Mouse (Mus musculus): ENCODE measurements around the gene Zfp280d. TPM values are rescaled to one million over a fixed set of nuclear protein-coding genes. Genes with fewer than 3 reads are reported as not detected.
"Not testable (repeated sequence)": the region's sequence is repeated elsewhere in the genome, so short reads cannot be mapped to it uniquely, and the experiment has no call there.

The Zfp280d gene
- polyA plus RNA-seq, 1 experiment from 2014 or later: 45.6 TPM

DNA sequence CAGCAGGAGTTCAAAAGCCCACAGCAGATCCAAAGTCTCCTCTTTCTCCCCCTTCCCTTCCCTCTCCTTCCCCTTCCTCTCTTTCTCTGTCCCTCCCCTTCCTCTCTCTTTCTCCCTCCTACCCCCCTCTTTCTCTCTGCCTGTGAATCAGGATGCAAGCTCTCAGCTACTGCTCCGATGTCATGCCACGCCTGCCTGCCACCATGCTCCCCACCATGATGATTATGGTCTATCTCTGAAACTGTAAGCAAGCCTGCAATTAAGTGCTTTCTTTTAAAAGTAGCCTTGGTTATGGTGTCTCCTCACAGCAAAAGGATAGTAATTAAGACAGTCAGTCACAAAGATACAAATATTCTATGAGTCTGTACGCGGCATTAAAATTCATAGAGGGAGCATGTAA is 100.3 kb downstream of the Zfp280d start:
- H3K9me3 ChIP-seq: no peaks in the 10 kb centered on the region
- H3K4me3 ChIP-seq: no peak overlapping the region
- no peak overlapping the region for H3K4me2 ChIP-seq
- no peak overlapping the region for H3K27ac ChIP-seq (replicated peaks)
- whole genome bisulfite sequencing: 77% methylated on average over 4 of the region's 4 CpGs
- no peak overlapping the region for H3K9ac ChIP-seq
- ATAC-seq (ENCODE audit: low read depth): no peak
- no peaks in the 10 kb centered on the region for H3K36me3 ChIP-seq
- H3K4me1 ChIP-seq (replicated peaks): no peaks in the 10 kb centered on the region
- no peaks in the 10 kb centered on the region for H3K27me3 ChIP-seq

- H3K27ac ChIP-seq (replicated peaks): no peak overlapping the region
- 90% methylated on average over 3 of the region's 3 CpGs for WGBS
- no peak overlapping the region for H3K4me3 ChIP-seq
- no peaks in the 10 kb centered on the region for H3K4me1 ChIP-seq (replicated peaks)
- ATAC-seq (ENCODE audit: low read depth): no peak
- no peak overlapping the region for H3K4me2 ChIP-seq
- H3K9ac ChIP-seq: no peak overlapping the region
- H3K27me3 ChIP-seq: no peaks in the 10 kb centered on the region
- H3K36me3 ChIP-seq: no peaks in the 10 kb centered on the region
- no peaks in the 10 kb centered on the region for H3K9me3 ChIP-seq
These were observed 101.0 kb downstream of the Zfp280d start for GRCm38 (mm10) chr9:72375639-72376038.

GRCm38 (mm10) chr9:72385786-72386185 is 111.1 kb downstream of the Zfp280d start:
- H3K4me1 ChIP-seq (replicated peaks): 0 out of 2 replicates have a peak, but pooled peaks cover 3% of the 10 kb centered on the region
- WGBS: 86% methylated on average over 7 of the region's 7 CpGs
- no peak overlapping the region for H3K4me3 ChIP-seq
- no peak overlapping the region for H3K4me2 ChIP-seq
- no peak overlapping the region for H3K9ac ChIP-seq
- ATAC-seq (ENCODE audit: low read depth): no peak
- H3K27ac ChIP-seq (replicated peaks): no peak overlapping the region
- H3K9me3 ChIP-seq: no peaks in the 10 kb centered on the region
- no peaks in the 10 kb centered on the region for H3K27me3 ChIP-seq
- no peaks in the 10 kb centered on the region for H3K36me3 ChIP-seq

DNA sequence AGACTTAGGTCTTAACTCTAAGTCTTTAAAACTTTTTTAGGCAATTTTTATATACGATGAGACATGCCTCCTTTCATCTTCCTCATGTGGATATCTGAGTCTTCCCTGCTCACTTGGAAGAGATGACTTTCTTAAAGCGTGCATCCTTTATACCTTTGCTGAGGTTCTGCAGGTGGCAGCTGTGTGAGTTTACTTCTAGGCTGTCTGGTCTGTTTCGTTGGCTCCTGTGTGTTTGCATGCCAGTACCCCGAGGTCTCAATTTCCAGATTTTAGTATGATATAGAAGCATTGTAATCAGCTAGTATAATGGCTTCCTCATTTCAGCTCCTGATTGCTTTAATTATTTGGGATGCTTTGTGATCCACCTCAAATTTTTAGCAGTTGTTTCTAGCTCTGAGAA is 114.3 kb downstream of the Zfp280d start:
- Histone ChIP-seq H3K36me3 (no peaks in the 10 kb centered on the region), H3K4me3 (no peak overlapping the region), H3K9ac (no peak overlapping the region), H3K27me3 (no peaks in the 10 kb centered on the region), H3K9me3 (no peaks in the 10 kb centered on the region), H3K4me2 (no peak overlapping the region), H3K4me1 (replicated peaks) (peaks cover 12% of the 10 kb centered on the region; the same call in 1 of the 2 replicates), H3K27ac (replicated peaks) (no peak overlapping the region)
- no peak for ATAC-seq (ENCODE audit: low read depth)
- 90% methylated on average over 4 of the region's 4 CpGs for WGBS

DNA sequence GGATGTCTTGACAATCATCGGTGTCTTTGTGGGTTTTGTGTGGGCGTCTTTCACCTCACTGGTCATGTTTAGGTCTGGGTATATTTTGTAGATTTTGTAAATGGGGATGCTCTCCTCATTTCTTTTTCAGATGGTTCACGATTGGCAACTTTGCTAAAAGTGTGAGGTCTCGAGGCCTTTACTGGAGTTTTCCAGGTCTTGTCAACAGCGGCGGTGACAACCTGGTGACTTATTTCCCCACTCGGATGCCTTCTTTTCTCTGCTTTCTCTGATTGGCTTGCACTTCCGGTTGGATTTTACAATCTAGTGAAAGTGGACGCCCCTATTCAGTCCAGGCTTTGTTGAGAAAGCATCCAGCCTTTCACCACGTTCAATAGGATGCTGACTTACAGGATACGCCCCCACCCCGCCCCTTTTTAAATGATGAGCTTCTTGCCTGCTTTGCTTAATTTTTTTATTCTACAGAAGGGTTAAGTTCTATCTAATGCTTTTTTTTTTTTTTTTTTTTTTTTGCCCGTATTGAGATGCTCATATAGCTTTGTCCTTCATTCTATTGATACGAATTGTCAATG is 114.9 kb downstream of the Zfp280d start:
- H3K4me3 ChIP-seq: no peak overlapping the region
- WGBS: 40% methylated on average over 14 of the region's 14 CpGs
- H3K36me3 ChIP-seq: no peaks in the 10 kb centered on the region
- H3K4me1 ChIP-seq (replicated peaks): peaks cover 17% of the 10 kb centered on the region
- no peak for ATAC-seq (ENCODE audit: low read depth)
- no peak overlapping the region for H3K9ac ChIP-seq
- H3K4me2 ChIP-seq: peak overlapping the region; percentile 24; the same call in 1 of the 2 replicates
- no peak overlapping the region for H3K27ac ChIP-seq (replicated peaks)
- H3K27me3 ChIP-seq: no peaks in the 10 kb centered on the region
- no peaks in the 10 kb centered on the region for H3K9me3 ChIP-seq

DNA sequence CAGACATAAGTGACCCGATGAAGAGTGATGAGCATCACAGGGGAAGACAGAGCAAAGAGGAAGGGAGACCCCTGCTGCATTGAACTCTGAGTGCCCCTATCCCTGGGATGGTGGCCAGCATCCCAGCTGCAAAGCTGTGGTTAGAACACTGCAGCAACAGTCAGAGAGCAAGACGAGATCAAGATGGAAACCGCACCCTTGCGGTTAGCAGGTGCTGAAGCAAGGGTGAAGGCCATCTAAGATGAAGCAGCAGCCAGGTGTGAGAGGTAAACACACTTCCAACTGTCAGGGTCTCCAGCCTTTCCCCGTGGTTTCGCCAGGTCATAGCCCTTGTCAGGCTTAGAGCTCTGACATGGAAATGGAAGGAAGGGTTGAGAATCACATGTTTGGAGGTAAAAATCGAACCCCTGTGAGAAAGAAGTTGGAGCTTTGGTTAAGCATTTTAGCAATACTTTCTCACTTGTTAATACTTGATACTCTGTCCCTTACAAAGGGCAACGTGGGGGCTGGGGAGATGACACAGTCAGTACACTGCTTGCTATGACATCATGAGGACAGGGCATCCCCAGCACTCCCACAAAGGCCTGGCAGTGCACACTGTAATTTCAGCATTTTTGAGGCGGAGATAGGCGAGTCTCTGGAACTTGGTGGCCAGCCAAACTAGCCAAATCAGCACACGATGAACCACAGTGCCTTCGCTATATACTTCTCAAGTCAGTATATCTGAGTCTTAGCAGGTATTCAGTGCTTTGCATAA is 115.8 kb downstream of the Zfp280d start:
- peaks cover 18% of the 10 kb centered on the region for H3K4me1 ChIP-seq (replicated peaks)
- 0 out of 2 replicates have a peak overlapping the region, but pooled peaks have one; percentile 10 for H3K27ac ChIP-seq (replicated peaks)
- no peak for ATAC-seq (ENCODE audit: low read depth)
- H3K9ac ChIP-seq: no peak overlapping the region
- no peaks in the 10 kb centered on the region for H3K36me3 ChIP-seq
- WGBS: 81% methylated on average over 12 of the region's 12 CpGs
- no peaks in the 10 kb centered on the region for H3K27me3 ChIP-seq
- no peak overlapping the region for H3K4me2 ChIP-seq
- no peak overlapping the region for H3K4me3 ChIP-seq
- no peaks in the 10 kb centered on the region for H3K9me3 ChIP-seq

- WGBS: 82% methylated on average over 7 of the region's 7 CpGs
- H3K4me1 ChIP-seq (replicated peaks): peaks cover 18% of the 10 kb centered on the region
These were observed 118.0 kb downstream of the Zfp280d start for GRCm38 (mm10) chr9:72392686-72393085.

GRCm38 (mm10) chr9:72393238-72393637 is 118.6 kb downstream of the Zfp280d start:
- Histone ChIP-seq H3K9ac (no peak overlapping the region), H3K27me3 (no peaks in the 10 kb centered on the region), H3K36me3 (no peaks in the 10 kb centered on the region), H3K9me3 (no peaks in the 10 kb centered on the region), H3K27ac (replicated peaks) (no peak overlapping the region), H3K4me3 (no peak overlapping the region), H3K4me2 (no peak overlapping the region), H3K4me1 (replicated peaks) (peaks cover 18% of the 10 kb centered on the region)
- 64% methylated on average over 15 of the region's 15 CpGs for WGBS
- peak; percentile 45; the same call in 1 of the 2 replicates for ATAC-seq (ENCODE audit: low read depth)

More at GRCm38 (mm10) chr9:72392686-72393085, 118.0 kb downstream of the Zfp280d start:
- H3K27ac ChIP-seq (replicated peaks): no peak overlapping the region
- H3K9me3 ChIP-seq: no peaks in the 10 kb centered on the region
- no peak for ATAC-seq (ENCODE audit: low read depth)
- H3K4me3 ChIP-seq: no peak overlapping the region
- no peaks in the 10 kb centered on the region for H3K27me3 ChIP-seq
- no peaks in the 10 kb centered on the region for H3K36me3 ChIP-seq
- no peak overlapping the region for H3K9ac ChIP-seq
- no peak overlapping the region for H3K4me2 ChIP-seq

DNA sequence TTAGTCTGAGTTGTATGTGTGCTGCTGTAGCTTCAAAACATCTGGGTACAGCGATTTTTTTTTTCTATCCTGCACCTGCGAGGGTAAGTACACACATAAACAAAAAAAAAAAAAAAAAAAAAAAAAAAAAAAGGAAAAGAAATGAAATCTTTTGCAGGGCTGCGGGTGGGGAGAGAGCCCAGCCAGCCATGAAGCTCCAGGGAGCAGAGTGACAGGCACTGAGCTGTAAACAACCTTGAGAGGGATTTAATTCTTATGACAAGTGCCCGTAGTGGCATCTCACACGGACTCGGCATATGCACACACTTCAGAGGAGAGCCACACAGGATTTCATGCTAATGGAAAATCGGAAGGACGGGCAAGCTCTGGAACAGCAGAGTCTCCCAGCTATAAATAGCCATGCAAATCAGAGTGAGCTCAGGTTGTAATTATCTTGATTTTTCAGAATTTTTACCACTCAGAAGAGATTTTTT is 119.2 kb downstream of the Zfp280d start:
- 44% methylated on average over 8 of the region's 8 CpGs for WGBS
- no peak overlapping the region for H3K4me3 ChIP-seq
- H3K9ac ChIP-seq: no peak overlapping the region
- peaks cover 18% of the 10 kb centered on the region for H3K4me1 ChIP-seq (replicated peaks)
- H3K27me3 ChIP-seq: no peaks in the 10 kb centered on the region
- H3K36me3 ChIP-seq: no peaks in the 10 kb centered on the region
- no peak overlapping the region for H3K4me2 ChIP-seq
- no peak overlapping the region for H3K27ac ChIP-seq (replicated peaks)
- ATAC-seq (ENCODE audit: low read depth): no peak
- H3K9me3 ChIP-seq: no peaks in the 10 kb centered on the region

DNA sequence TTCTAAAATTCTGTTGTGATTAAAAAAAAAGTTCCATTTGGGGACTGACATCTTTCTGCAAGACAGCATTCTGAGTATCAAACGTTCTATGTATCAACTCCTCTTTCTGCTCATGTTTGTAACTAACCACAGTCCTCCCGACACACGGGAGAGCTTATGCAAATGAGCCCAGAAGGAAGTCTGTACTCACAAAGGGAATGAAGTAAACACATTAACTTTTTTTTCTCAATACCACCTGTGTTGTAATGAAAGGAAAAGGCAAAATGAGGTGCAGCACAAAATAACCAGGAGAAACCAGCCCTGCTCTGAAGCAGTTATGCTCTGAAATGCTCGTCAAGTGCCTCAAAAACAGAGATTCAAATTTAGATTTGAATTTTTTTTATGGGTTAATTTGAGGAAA is 125.5 kb downstream of the Zfp280d start:
- no peaks in the 10 kb centered on the region for H3K36me3 ChIP-seq
- H3K9ac ChIP-seq: no peak overlapping the region
- H3K4me2 ChIP-seq: no peak overlapping the region
- no peak overlapping the region for H3K27ac ChIP-seq (replicated peaks)
- no peaks in the 10 kb centered on the region for H3K9me3 ChIP-seq
- 47% methylated on average over 4 of the region's 4 CpGs for WGBS
- no peak overlapping the region for H3K4me3 ChIP-seq
- ATAC-seq (ENCODE audit: low read depth): no peak
- H3K4me1 ChIP-seq (replicated peaks): peaks cover 13% of the 10 kb centered on the region
- H3K27me3 ChIP-seq: no peaks in the 10 kb centered on the region

- peaks cover 13% of the 10 kb centered on the region for H3K4me1 ChIP-seq (replicated peaks)
- H3K27me3 ChIP-seq; H3K4me3 ChIP-seq; H3K27ac ChIP-seq (replicated peaks); ATAC-seq (ENCODE audit: low read depth); H3K9me3 ChIP-seq; H3K4me2 ChIP-seq; H3K36me3 ChIP-seq; H3K9ac ChIP-seq: not testable (repeated sequence)
- 72% methylated on average over 4 of the region's 4 CpGs for WGBS
These were observed 127.1 kb downstream of the Zfp280d start for GRCm38 (mm10) chr9:72401769-72402168.

GRCm38 (mm10) chr9:72403421-72403820 is 128.8 kb downstream of the Zfp280d start:
- Histone ChIP-seq H3K27ac (replicated peaks) (peak overlapping the region; percentile 33; the same call in 1 of the 2 replicates), H3K4me2 (no peak overlapping the region), H3K4me3 (no peak overlapping the region), H3K9ac (no peak overlapping the region), H3K27me3 (peaks cover 6% of the 10 kb centered on the region; the same call in 1 of the 2 replicates), H3K9me3 (no peaks in the 10 kb centered on the region), H3K36me3 (no peaks in the 10 kb centered on the region), H3K4me1 (replicated peaks) (peaks cover 16% of the 10 kb centered on the region)
- ATAC-seq (ENCODE audit: low read depth): no peak
- WGBS: 60% methylated on average over 6 of the region's 6 CpGs

All from neural tube, embryonic 13.5 days (tissue).